Mouse (Mus musculus) left cerebral cortex, adult 9 months (tissue): ENCODE data around the gene Egln2.

Experiments used
- DNase-seq, 2 experiments: peaks; one replicate each; pipeline ENCODE4 v3.0.0; 2022; ENCODE audit warnings: low spot score in 2 of 2

Gene Egln2

DNA sequence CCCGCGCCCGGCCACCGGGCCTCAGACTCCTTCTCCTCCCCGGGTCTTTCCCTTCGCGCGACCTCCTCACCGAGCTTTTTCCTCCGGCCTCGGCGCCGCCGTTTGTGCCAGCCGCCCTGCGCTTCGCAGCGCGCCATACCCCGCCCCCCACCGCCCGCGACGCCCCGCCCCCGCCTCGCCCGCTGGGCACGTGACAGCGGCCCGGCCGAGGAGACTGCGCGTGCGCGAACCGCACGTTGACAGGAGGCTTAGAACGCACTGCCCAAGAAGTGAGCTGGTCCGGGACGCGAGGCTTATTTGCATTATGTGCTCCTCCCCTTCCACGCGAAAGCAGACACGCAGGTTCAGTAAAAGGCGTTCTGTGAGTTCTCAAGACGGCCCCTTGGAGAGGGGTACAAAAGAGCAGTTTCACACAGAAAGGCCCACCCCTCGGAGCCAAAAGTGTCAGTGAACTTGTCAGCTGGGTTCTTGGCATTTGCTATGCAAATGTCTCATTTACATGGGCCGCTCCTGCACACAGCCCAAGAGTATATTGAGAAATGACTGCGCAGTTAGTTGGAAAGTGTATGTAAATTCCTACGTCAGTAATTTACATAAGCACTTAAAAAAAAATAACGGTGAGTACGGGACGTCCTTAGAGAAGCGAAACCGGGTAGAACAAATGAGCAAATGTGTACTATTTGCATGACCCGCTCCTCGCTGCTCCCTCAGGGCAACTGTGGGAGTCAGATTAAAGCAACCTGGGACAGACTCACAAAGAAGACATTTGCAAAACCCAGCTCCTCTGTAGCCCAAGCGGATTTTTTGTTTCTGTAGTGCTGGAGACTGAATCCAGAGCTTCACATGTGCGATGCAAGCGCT is at the start of gene Egln2:
Gene Egln2, minus strand, starts transcription at position 189 of the 861 bp plus-strand sequence.
- DNase-seq: peak; percentile 88 to 95

DNA sequence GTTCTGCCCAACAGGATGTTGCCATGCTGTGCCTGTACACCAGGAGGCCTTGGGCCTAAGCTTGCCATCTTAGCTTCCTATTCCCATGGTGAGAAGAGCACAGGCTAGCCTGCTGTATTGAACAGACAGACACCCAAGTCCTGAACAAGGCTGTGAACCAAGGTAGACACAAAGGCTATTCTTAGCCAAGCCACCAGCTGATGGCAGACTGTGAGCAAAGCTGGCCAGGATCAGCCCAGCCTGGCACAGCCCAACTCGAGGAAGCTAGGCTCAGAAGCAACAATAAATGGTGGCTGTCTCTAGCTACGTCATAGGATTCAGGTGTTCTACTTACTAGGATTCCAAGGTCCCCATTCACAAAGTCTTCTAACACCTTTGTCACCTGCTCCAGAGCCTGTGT is 46.0 kb upstream of the Egln2 start:
- no peak for DNase-seq

DNA sequence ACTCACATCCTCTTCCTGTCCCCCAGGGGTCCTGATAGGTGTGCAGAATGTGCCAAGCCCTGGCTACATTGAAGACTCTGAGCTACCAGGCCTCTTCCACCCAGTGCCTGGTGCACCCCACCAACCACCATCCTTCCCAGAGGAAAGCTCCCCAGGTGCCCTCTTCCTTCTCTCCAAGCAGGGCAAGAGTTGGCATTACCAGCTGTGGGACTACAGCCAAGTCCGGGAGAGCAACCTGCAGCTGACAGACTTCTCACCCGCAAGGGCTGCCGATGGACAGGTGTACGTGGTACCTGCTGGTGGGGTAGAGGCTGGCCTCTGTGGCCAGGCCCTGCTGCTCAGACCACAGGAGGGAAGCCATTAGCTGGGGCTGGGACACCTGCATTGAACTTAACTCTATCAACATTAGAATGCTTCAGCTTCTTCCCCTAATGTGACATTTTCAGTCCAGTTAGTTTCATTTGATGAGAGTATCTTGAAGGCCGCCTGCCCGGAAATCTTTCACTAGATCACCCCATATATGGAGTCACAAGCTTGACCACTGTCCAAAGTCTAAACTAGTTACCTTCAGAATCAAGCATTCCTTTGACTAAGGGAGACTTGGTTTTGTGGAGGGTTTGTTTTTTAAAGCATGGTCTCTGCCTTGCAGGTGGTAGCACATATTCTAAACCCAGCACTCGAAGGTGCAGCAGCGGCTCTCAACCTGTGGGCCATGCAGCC is 37.3 kb upstream of the Egln2 start:
- DNase-seq: no peak

GRCm38 (mm10) chr7:27198779-27199178 is 32.2 kb upstream of the Egln2 start:
- DNase-seq: no peak

DNA sequence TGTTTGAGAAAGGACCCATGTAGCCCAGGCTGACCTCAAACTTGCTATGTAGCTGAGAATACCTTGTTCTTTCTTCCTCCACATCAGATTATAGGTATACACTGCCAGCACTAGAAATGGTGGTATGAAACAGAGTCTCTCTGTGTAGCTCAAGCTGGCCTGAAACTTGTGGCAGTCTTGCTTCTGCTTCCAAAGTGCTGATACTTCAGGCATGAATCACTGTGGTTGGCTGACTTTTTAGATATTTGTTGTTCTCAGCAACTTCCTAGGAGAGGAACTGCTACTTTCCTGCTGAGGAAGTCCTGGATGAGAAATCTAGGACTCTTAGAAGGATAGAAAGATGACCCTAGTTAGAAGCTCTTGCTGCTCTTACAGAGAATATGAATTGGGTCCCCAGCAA is 31.8 kb upstream of the Egln2 start:
- DNase-seq: no peak

DNA sequence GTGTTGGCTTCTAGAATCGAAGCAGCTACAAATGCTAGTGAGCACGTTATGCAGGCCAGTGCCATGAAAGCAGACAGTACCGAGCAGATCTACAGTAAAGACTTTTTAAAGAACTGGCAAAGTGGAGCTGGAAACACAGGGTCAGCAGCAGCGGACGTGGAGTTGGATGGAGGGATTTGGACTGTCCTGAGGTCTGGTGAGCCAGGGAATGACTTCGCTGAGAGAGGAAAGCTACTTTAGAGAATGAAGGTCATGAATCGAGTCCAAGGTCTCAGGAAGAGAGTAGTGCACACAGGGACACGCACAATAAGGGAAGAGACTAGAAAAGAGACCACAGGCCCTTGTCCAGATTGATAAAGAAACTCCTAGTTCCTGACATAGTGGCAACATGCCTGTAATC is 31.0 kb upstream of the Egln2 start:
- no peak for DNase-seq

- DNase-seq: no peak
These were observed 30.5 kb upstream of the Egln2 start for GRCm38 (mm10) chr7:27197136-27197535.

DNA sequence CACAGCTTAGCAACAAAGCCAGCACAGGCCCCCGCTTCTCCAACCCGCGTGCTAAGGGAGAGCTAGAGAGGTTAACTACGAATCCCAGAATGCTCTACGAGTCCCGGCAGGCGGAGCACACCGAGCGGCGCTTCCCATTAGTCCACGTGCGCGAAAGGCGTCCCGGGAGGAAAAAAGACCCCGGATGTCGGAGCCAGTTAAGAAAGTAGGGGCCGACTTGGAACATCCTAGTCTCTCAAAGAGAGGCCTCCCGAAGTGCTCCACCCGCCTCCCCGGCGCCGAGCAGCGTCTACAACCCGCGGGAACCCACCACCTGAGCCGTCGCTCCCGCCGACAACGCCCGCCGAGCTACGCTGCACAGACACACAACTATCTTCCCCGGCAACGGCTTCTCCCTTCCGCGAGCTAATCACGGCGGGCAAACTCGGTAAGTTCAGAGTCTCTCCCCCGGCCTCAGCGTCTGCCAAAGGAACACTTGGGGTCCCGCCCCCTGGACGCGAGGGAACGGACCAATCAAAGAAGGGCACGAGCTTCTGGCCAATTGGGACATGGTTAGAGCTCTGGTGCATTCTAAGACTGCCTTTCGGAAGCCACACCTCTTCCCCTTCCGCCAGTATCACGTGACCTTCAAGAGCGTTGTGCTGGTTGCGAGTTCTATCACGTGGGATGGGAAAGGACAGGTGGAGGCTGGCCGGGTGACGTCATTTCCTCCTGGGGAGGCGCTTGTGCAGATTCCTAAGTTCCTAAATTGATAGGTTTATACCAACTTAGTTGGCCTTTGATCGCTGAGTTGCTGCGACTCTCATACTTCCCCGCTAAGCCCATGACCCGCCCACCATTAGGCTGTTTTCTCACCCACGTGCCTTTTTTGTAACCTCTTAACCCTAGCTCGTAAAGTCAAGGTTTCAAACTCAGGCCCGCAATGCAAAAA is 29.3 kb upstream of the Egln2 start, which contains the start of the genes BC024978 and Snrpa:
Gene BC024978, plus strand, starts transcription at position 101 of the 931 bp plus-strand sequence.
Gene Snrpa, minus strand, starts transcription at position 591 of the 931 bp plus-strand sequence.
- peak; percentile 99 for DNase-seq

DNA sequence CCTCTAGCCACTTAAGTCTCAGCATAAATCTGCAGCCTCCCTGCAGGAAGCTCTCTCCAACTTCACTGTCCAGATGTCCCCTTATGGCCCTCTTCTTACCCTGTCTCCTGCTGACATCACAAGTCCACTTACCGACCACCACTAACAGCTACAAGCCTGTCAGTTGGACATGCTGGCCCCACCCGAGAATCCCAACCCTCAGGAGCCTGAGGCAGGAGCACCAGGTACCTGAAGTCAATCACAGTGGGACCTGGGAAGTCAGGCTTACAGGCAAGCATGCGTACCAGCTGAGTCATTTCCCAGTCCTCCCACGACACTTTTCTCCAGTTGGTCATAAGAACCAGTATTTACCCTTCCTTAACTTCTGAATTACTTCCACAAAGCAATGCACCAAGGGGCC is 27.1 kb upstream of the Egln2 start:
- no peak for DNase-seq

DNA sequence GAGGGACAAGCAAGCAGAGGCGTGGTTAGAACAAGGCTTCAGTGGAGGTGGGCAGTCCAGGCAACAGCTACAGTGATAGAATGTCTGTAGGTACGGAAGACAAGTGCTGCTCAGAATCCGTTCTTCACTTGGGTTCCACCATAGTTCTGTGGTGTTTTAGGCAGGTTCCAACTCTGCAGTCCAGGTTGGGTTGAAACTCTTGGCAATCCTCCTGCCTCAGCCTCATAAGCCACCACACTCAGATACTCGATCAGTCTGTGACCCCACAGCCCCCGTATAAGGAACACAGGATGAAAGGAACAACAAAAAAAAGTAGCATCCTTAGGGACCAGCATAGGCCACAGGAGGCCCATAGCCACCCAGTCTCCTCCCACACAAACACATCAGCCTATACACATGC is 25.8 kb upstream of the Egln2 start:
- no peak for DNase-seq

- no peak for DNase-seq
These were observed 22.8 kb upstream of the Egln2 start for GRCm38 (mm10) chr7:27189271-27189931.

DNA sequence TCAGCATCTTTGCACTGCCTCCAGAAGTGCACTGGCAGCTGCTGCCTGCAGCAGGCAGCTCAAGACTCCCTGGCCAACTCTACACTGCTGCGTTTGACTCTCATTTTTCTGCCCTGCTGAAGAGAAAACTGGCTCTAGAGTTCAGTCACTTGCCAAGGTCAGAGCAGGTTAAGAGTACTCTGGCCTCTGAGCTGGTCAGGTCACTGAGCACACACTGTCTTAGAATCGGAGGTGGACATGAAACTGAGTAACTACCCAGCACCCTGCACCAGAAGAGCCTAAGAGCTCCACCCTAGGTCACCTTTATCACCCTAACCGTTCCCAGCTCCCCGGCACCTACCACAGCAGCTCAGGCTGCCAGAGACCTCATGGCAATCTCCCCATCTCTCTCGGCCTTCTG is 19.4 kb upstream of the Egln2 start:
- no peak for DNase-seq

DNA sequence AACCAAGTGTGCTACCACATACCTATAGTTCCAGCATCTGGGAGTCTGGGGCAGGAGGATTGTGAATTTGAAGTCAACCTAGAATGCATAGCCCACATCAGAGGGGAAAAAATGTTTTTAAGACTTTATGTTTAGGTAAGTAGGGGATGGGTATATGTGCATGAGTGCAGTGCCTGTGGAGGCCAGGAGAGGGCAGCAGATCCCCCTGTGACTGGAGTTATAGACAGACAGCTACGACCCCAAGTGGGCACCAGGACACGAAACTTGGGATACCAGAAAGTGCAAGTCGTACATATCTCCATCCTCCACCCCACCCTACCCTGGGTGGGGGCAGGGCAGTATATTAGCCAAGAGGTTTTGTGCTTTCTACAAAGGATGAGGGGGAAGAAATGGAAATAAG is 18.4 kb upstream of the Egln2 start:
- DNase-seq: no peak

GRCm38 (mm10) chr7:27182498-27182897 is 15.9 kb upstream of the Egln2 start:
- no peak for DNase-seq

- no peak for DNase-seq
These were observed 14.5 kb upstream of the Egln2 start, which contains the start of the genes Gm21983 and Mia for GRCm38 (mm10) chr7:27180837-27181695. Gene Gm21983, minus strand, starts transcription at chr7:27181086. Gene Mia, minus strand, starts transcription at chr7:27181157.

DNA sequence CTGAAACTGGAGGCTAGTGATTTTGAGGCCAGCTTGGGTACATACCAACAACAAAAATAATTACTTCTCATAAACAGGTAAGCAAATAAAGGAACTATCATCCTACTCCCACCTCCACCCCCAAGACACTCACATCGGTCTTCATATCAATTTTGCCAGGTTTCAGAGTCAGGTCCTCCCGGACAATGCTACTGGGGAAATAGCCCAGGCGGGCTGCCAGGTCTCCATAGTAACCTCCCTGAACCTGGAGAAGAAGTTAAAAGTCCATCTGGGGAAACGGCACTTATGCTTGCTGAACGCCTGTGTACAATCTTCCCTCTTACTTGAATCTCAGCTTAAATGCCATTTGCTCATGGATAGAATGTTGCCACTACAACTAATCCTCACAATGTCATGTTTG is 13.4 kb upstream of the Egln2 start:
- DNase-seq: no peak

- no peak for DNase-seq
These were observed 12.8 kb upstream of the Egln2 start for GRCm38 (mm10) chr7:27179217-27179918.

DNA sequence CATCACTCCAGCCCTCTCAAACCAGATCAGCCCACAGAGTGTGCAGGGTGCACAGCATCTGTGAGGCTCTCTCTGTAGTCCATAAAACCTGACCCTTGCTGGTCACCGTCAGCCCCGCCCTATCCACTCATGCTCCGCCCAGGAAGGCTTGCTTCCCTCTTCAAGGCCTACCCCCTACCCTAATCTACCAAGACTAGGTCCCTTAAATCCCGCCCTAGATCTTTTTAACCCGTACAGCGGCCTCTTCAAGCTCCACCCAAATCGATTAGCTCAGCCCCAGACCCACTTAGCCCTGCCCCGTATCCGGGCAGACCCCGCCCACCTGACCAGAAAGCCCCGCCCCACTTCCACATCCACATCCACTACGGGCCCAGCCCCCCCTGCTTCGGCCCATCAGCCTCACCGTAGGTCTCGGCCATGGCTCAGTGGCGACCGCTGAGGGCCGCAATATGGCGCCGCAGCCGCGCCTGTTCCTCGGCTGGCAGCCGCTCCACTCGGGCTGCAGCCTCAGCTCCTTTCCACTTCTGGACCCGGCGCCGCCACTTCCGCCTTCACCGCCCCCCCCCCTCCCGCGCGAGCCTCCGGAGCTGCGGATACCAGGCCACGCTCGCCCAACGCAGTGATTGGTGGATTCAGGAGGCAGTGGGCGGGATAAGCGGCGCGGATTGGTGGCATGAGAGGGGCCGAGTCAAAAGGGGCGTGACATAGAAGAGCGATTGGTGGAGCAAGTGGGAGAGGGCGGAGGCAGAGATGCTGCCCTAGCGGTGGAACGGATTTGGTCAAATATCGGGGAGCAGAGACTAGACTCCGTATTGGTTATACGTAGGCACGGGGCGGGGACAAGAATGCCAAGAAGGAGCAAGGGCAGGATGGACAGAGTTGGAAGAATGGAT is 12.0 kb upstream of the Egln2 start, which contains the start of gene Rab4b:
Gene Rab4b, minus strand, starts transcription at position 573 of the 893 bp plus-strand sequence.
- peak; percentile 99 to 100 for DNase-seq
